In genomic region chr11:119990658-119991337, GRCm38 (mm10) we compare ENCODE assay signal across 10 mouse cellular contexts. TPM values are rescaled to one million over a fixed set of nuclear protein-coding genes. Genes with fewer than 3 reads are reported as not detected.
DNase-seq lines count a peak whose midpoint lies in the region; ATAC-seq and TF ChIP-seq lines count a peak whose summit lies in the region.
"Had no signal": no experiment of that assay in that cellular context is flagged by ENCODE, and none has a peak within 500 bp of the region (broad histone marks: within the 10 kb centered on the region; RNA-seq: fewer than 3 reads in every experiment).

No protein-coding gene starts in this region.

- no peak for DNase-seq in gastrocnemius, adult 2 months
- DNase-seq in gastrocnemius, postnatal 10 days: no peak
- DNase-seq in right cerebral cortex, postnatal 36 days (ENCODE audit: low spot score in 2 of 2): peak; percentile 58 to 59
- no peak for DNase-seq in right cerebral cortex, postnatal 10 days (ENCODE audit: low spot score in 2 of 2)
- peak; percentile 73 for DNase-seq in lung, postnatal 0 days (ENCODE audit: low spot score)
- no peak for DNase-seq in thymus, postnatal 4 days
- no peak for DNase-seq in gastrocnemius, postnatal 25 days
- no peak for DNase-seq in gastrocnemius, postnatal 36 days

- no peaks in the 10 kb centered on the region for H3K9me3 ChIP-seq in lung, postnatal 0 days (ENCODE audit: low read length)

- 0 out of 2 replicates have a peak, but pooled peaks have one; percentile 8 for TF ChIP-seq EP300 in lung, postnatal 0 days (IDR thresholded peaks at IDR 0.05)

- intact Hi-C loops in gastrocnemius, adult 2 months (cut with DNase I): loop anchor here (1.0 kb wide), 2 partner anchors 55 to 81 kb away; no protein-coding TSS in a partner anchor
- intact Hi-C loops in gastrocnemius, postnatal 36 days (cut with DNase I): loop anchor here (1.0 kb wide), 2 partner anchors 55 to 81 kb away; no protein-coding TSS in a partner anchor

- peak overlapping the region; percentile 70 for H3K4me3 ChIP-seq in gastrocnemius, adult 2 months
- H3K4me3 ChIP-seq in lung, postnatal 0 days (ENCODE audit: low read depth, low read length): no peak overlapping the region

- 39% methylated on average over 10 of the region's 10 CpGs for WGBS in lung, postnatal 0 days

- no peak overlapping the region for H3K9ac ChIP-seq in lung, postnatal 0 days (replicated peaks; ENCODE audit: low read depth)
- H3K9ac ChIP-seq: liver, embryonic 14.5 days had no signal

- TF ChIP-seq CTCF in gastrocnemius, adult 2 months (IDR thresholded peaks at IDR 0.05): no peak
- no peak for TF ChIP-seq CTCF in lung, postnatal 0 days (IDR thresholded peaks at IDR 0.05)

- peak; percentile 11; the same call in 1 of the 2 replicates for ATAC-seq in lung, postnatal 0 days

- H3K4me1 ChIP-seq in lung, postnatal 0 days (ENCODE audit: insufficient read depth, low read depth, low read length): peaks cover 11% of the 10 kb centered on the region

- no peaks in the 10 kb centered on the region for H3K27me3 ChIP-seq in lung, postnatal 0 days (replicated peaks; ENCODE audit: insufficient read depth, low read length)
- H3K27me3 ChIP-seq: CH12.LX had no signal

- H3K27ac ChIP-seq in gastrocnemius, adult 2 months: peak overlapping the region; percentile 75
- H3K27ac ChIP-seq in lung, postnatal 0 days (ENCODE audit: low read length): peak overlapping the region; percentile 39; the same call in 1 of the 2 replicates
- H3K27ac ChIP-seq: liver, embryonic 14.5 days had no signal

- peaks cover 9% of the 10 kb centered on the region; the same call in 1 of the 2 replicates for H3K36me3 ChIP-seq in lung, postnatal 0 days (ENCODE audit: insufficient read depth, low read length)

- peak overlapping the region; percentile 35 for H3K4me2 ChIP-seq in lung, postnatal 0 days (replicated peaks; ENCODE audit: low read depth, low read length)

RNA-seq across cellular contexts. Expression of gene Baiap2, which starts 48.2 kb away (rescaled TPM):
- 1 to 10 TPM; 1.5 to 2.0 TPM for total RNA-seq in gastrocnemius, adult 2 months (2021)
- 1 to 10 TPM; 4.1 to 6.3 TPM for total RNA-seq in gastrocnemius, postnatal 10 days (2021)
- polyA plus RNA-seq in lung, postnatal 0 days (2015; fragmentation: Nextera tagmentation; extraction: Ambion mirVana): 42.9 and 52.6 TPM in 2 replicates
- total RNA-seq in gastrocnemius, postnatal 25 days (2021): 1 to 10 TPM; 2.2 to 3.4 TPM
- 1 to 10 TPM; 1.8 to 2.6 TPM for total RNA-seq in gastrocnemius, postnatal 36 days (2021)

RNA-seq across cellular contexts. Expression of gene Aatk, which starts 56.2 kb away (rescaled TPM):
- 1 to 10 TPM; 2.8 to 2.9 TPM for total RNA-seq in gastrocnemius, adult 2 months (2021)
- 10 to 100 TPM; 18.5 to 20.5 TPM for total RNA-seq in gastrocnemius, postnatal 10 days (2021)
- 1.4 and 1.7 TPM in 2 replicates for polyA plus RNA-seq in lung, postnatal 0 days (2015; fragmentation: Nextera tagmentation; extraction: Ambion mirVana)
- 1 to 10 TPM; 4.8 to 4.9 TPM for total RNA-seq in gastrocnemius, postnatal 25 days (2021)
- total RNA-seq in gastrocnemius, postnatal 36 days (2021): 1 to 10 TPM; 3.2 to 4.1 TPM

Comparison
In these comparisons a context has a peak if more than half of its experiments do, and no peak if none do; other contexts are left out.
1. DNase-seq: peak in right cerebral cortex, postnatal 36 days (2 of 2) and lung, postnatal 0 days (single experiment); none in gastrocnemius, adult 2 months (single experiment), gastrocnemius, postnatal 10 days (single experiment), right cerebral cortex, postnatal 10 days (0 of 2), thymus, postnatal 4 days (single experiment), gastrocnemius, postnatal 25 days (single experiment) and gastrocnemius, postnatal 36 days (0 of 2).